Mouse (Mus musculus) stomach, embryonic 14.5 days (tissue): ENCODE data around the gene Cdkn2aip. TPM values are rescaled to one million over a fixed set of nuclear protein-coding genes. Genes with fewer than 3 reads are reported as not detected.

Experiments
- ATAC-seq: fragments of 200-750 bp; cut with Nextera tagmentation; 2 replicates; pipeline ENCODE4 v1.8.0; 2017; ENCODE audit warnings: low read depth, moderate TSS enrichment; ENCODE audit not compliant: insufficient number of reproducible peaks, insufficient read depth, low FRiP score
- H3K27ac ChIP-seq: fragments of 300-500 bp; sonication (generic); 2 replicates; pipeline ENCODE4 v1.5.1; 2014; ENCODE audit warnings: mild to moderate bottlenecking, low read length, moderate library complexity, mixed read lengths
- H3K27me3 ChIP-seq: fragments of 300-500 bp; sonication (generic); 2 replicates; pipeline ENCODE4 v1.6.1; 2014; ENCODE audit warnings: low read length, control low read depth, mixed read lengths; ENCODE audit not compliant: control insufficient read depth, insufficient read depth
- H3K36me3 ChIP-seq: fragments of 300-500 bp; sonication (generic); 2 replicates; pipeline ENCODE4 v1.6.1; 2014; ENCODE audit warnings: mild to moderate bottlenecking, control low read depth, low read length, moderate library complexity, mixed read lengths; ENCODE audit not compliant: control insufficient read depth, insufficient read depth
- H3K4me1 ChIP-seq: fragments of 300-500 bp; sonication (generic); 2 replicates; pipeline ENCODE4 v1.6.1; 2014; ENCODE audit warnings: low read length, control low read depth, mixed read lengths; ENCODE audit not compliant: control insufficient read depth, insufficient read depth
- H3K4me2 ChIP-seq: fragments of 300-500 bp; sonication (generic); replicated peaks from 2 replicates; pipeline ENCODE4 v1.6.1; 2014; ENCODE audit warnings: low read depth, low read length, control low read depth
- H3K4me3 ChIP-seq: fragments of 300-500 bp; sonication (generic); 2 replicates; pipeline ENCODE4 v1.5.1; 2014; ENCODE audit warnings: low read depth, low read length, control low read depth
- H3K9ac ChIP-seq: fragments of 300-500 bp; sonication (generic); replicated peaks from 2 replicates; pipeline ENCODE4 v1.6.1; 2014; ENCODE audit warnings: low read depth, mild to moderate bottlenecking, control low read depth, low read length, moderate library complexity, mixed read lengths
- H3K9me3 ChIP-seq: fragments of 300-500 bp; sonication (generic); 2 replicates; pipeline ENCODE4 v1.6.1; 2016; ENCODE audit warnings: low read depth, low read length, control low read depth; ENCODE audit not compliant: control insufficient read depth
- WGBS: fragments of 180-500 bp; shearing (Covaris S2); extraction: QIAGEN DNeasy Blood & Tissue Kit; methylation state at CpG from one replicate; pipeline ENCODE4 v1.1.7; 2014; 5-methylcytosine and 5-hydroxymethylcytosine counted together
- polyA plus RNA-seq: library from polyadenylated mRNA; unstranded; fragments of >200 nt; fragmentation: Nextera tagmentation; extraction: Ambion mirVana; gene quantifications from 2 replicates; pipeline ENCODE4 v1.2.1, GENCODE M21; 2014

The Cdkn2aip gene
- polyA plus RNA-seq: 23.7 and 24.2 TPM in 2 replicates

GRCm38 (mm10) chr8:47713761-47714745 is at the start of gene Cdkn2aip:
TSS of gene Cdkn2aip (minus strand) at chr8:47713932.
- Histone ChIP-seq H3K4me2 (peak within 1 kb of the TSS; percentile 49), H3K9me3 (no peaks in the 10 kb centered on the region), H3K27ac (peak within 1 kb of the TSS; percentile 94), H3K4me1 (0 out of 2 replicates have a peak, but pooled peaks cover 2% of the 10 kb centered on the region), H3K27me3 (no peaks in the 10 kb centered on the region), H3K9ac (peak within 1 kb of the TSS; percentile 79), H3K36me3 (peaks cover 14% of the 10 kb centered on the region), H3K4me3 (peak within 1 kb of the TSS; percentile 95)
- under 1% methylated on average over 109 of the region's 114 CpGs for WGBS
- ATAC-seq: peak; percentile 98

DNA sequence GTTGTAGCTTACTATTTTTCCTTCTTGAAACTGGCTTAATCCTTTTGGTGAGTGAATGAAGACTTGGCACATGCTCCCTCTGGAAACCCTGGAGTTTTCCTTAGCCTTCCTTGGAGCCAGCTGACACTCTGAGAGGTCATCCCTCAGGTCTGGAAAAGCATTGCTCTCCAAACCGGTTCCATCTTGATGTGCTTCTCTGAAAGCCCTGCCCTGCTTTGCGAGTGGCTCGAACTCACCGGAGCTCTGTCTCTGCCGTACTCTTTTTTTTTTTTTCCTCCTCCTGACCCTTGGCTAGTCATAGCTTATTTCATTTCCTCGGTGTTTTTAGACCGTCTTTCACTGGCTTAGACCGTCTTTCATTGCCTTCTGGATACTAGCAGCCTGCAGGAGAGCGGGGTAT is 49.5 kb upstream of the Cdkn2aip start:
- H3K4me1 ChIP-seq: peaks cover 5% of the 10 kb centered on the region; the same call in 1 of the 2 replicates
- H3K4me2 ChIP-seq: no peak overlapping the region
- no peak overlapping the region for H3K9ac ChIP-seq
- no peaks in the 10 kb centered on the region for H3K36me3 ChIP-seq
- no peaks in the 10 kb centered on the region for H3K27me3 ChIP-seq
- H3K27ac ChIP-seq: no peak overlapping the region
- H3K4me3 ChIP-seq: no peak overlapping the region
- WGBS: 52% methylated on average over 9 of the region's 9 CpGs
- H3K9me3 ChIP-seq: no peaks in the 10 kb centered on the region
- no peak for ATAC-seq

GRCm38 (mm10) chr8:47760685-47761084 is 47.0 kb upstream of the Cdkn2aip start:
- Histone ChIP-seq H3K9ac (no peak overlapping the region), H3K9me3 (no peaks in the 10 kb centered on the region), H3K4me2 (no peak overlapping the region), H3K27me3 (no peaks in the 10 kb centered on the region), H3K36me3 (no peaks in the 10 kb centered on the region), H3K4me3 (no peak overlapping the region), H3K4me1 (peaks cover 5% of the 10 kb centered on the region; the same call in 1 of the 2 replicates), H3K27ac (no peak overlapping the region)
- ATAC-seq: peak; percentile 42; the same call in 1 of the 2 replicates
- 25% methylated on average over 11 of the region's 11 CpGs for WGBS

GRCm38 (mm10) chr8:47760186-47760585 is 46.5 kb upstream of the Cdkn2aip start:
- no peaks in the 10 kb centered on the region for H3K27me3 ChIP-seq
- no peak overlapping the region for H3K9ac ChIP-seq
- no peak overlapping the region for H3K4me3 ChIP-seq
- H3K4me2 ChIP-seq: no peak overlapping the region
- no peaks in the 10 kb centered on the region for H3K36me3 ChIP-seq
- ATAC-seq: no peak
- 60% methylated on average over 4 of the region's 4 CpGs for WGBS
- peaks cover 5% of the 10 kb centered on the region; the same call in 1 of the 2 replicates for H3K4me1 ChIP-seq
- no peaks in the 10 kb centered on the region for H3K9me3 ChIP-seq
- H3K27ac ChIP-seq: no peak overlapping the region

DNA sequence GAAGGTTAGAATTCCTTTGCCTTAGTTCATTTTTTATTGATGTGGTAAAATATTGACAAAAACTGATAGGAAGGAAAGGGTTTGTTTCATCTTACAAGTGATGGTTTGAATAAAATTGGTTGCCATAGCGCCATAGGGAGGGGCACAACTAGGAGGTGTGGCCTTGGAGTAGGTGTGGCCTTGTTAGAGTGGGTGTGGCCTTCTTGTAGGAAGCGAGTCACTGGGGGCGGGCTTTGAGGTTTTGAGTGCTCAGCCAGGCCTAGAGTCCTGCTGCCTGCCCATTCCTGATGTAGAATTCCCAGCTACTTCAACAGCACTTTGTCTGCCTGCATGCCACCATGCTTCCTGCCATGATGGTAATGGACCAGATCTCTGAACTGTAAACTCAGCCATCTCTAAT is 39.4 kb upstream of the Cdkn2aip start:
- WGBS: 86% methylated on average over 3 of the region's 3 CpGs
- H3K36me3 ChIP-seq: no peaks in the 10 kb centered on the region
- H3K27me3 ChIP-seq: no peaks in the 10 kb centered on the region
- no peak for ATAC-seq
- H3K4me3 ChIP-seq: no peak overlapping the region
- no peak overlapping the region for H3K27ac ChIP-seq
- H3K9me3 ChIP-seq: no peaks in the 10 kb centered on the region
- no peak overlapping the region for H3K9ac ChIP-seq
- H3K4me1 ChIP-seq: no peaks in the 10 kb centered on the region
- H3K4me2 ChIP-seq: no peak overlapping the region

- H3K4me2 ChIP-seq: no peak overlapping the region
- no peak overlapping the region for H3K9ac ChIP-seq
- no peak overlapping the region for H3K4me3 ChIP-seq
- ATAC-seq: no peak
- 52% methylated on average over 14 of the region's 14 CpGs for WGBS
- no peaks in the 10 kb centered on the region for H3K4me1 ChIP-seq
- H3K27ac ChIP-seq: no peak overlapping the region
- H3K9me3 ChIP-seq: no peaks in the 10 kb centered on the region
- no peaks in the 10 kb centered on the region for H3K36me3 ChIP-seq
- H3K27me3 ChIP-seq: no peaks in the 10 kb centered on the region
These were observed 36.4 kb upstream of the Cdkn2aip start for GRCm38 (mm10) chr8:47750096-47750495.

GRCm38 (mm10) chr8:47749491-47749890 is 35.8 kb upstream of the Cdkn2aip start:
- ATAC-seq: no peak
- no peak overlapping the region for H3K9ac ChIP-seq
- H3K4me3 ChIP-seq: no peak overlapping the region
- 61% methylated on average over 8 of the region's 8 CpGs for WGBS
- no peak overlapping the region for H3K27ac ChIP-seq
- no peaks in the 10 kb centered on the region for H3K4me1 ChIP-seq
- H3K4me2 ChIP-seq: no peak overlapping the region
- no peaks in the 10 kb centered on the region for H3K36me3 ChIP-seq
- no peaks in the 10 kb centered on the region for H3K27me3 ChIP-seq
- no peaks in the 10 kb centered on the region for H3K9me3 ChIP-seq

- Histone ChIP-seq H3K4me3 (no peak overlapping the region), H3K27me3 (no peaks in the 10 kb centered on the region), H3K9me3 (no peaks in the 10 kb centered on the region), H3K36me3 (no peaks in the 10 kb centered on the region), H3K4me2 (no peak overlapping the region), H3K4me1 (0 out of 2 replicates have a peak, but pooled peaks cover 2% of the 10 kb centered on the region), H3K27ac (no peak overlapping the region), H3K9ac (no peak overlapping the region)
- WGBS: 73% methylated on average over 12 of the region's 12 CpGs
- no peak for ATAC-seq
These were observed 32.6 kb upstream of the Cdkn2aip start for GRCm38 (mm10) chr8:47746304-47746703.
